Mouse (Mus musculus) forebrain, embryonic 12.5 days (tissue): ENCODE measurements at regions not wholly inside any gene's neighbourhood (a gene's known extent, or its start where the extent isn't known, plus 50 kb on each side); places are given as distances from the start of the nearest gene placed in this dataset.

ENCODE experiments used
- ATAC-seq: fragments of 200-750 bp; cut with Nextera tagmentation; 2 replicates; pipeline ENCODE4 v1.8.0; 2017; ENCODE audit warnings: moderate TSS enrichment; ENCODE audit not compliant: low FRiP score
- H3K27ac ChIP-seq: fragments of 300-500 bp; sonication (generic); 2 replicates; pipeline ENCODE4 v1.5.1; 2016; ENCODE audit warnings: mild to moderate bottlenecking
- H3K27me3 ChIP-seq: fragments of 300-500 bp; sonication (generic); 2 replicates; pipeline ENCODE4 v1.6.1; 2016; ENCODE audit warnings: mild to moderate bottlenecking
- H3K36me3 ChIP-seq: fragments of 300-500 bp; sonication (generic); replicated peaks from 2 replicates; pipeline ENCODE4 v1.6.1; 2016; ENCODE audit warnings: mild to moderate bottlenecking
- H3K4me1 ChIP-seq: fragments of 300-500 bp; sonication (generic); 2 replicates; pipeline ENCODE4 v1.6.1; 2016
- H3K4me2 ChIP-seq: fragments of 300-500 bp; sonication (generic); 2 replicates; pipeline ENCODE4 v1.6.1; 2016; ENCODE audit warnings: mild to moderate bottlenecking, moderate library complexity
- H3K4me3 ChIP-seq: fragments of 300-500 bp; sonication (generic); replicated peaks from 2 replicates; pipeline ENCODE4 v1.5.1; 2016; ENCODE audit warnings: mild to moderate bottlenecking
- H3K9ac ChIP-seq: fragments of 300-500 bp; sonication (generic); 2 replicates; pipeline ENCODE4 v1.6.1; 2016; ENCODE audit warnings: mild to moderate bottlenecking
- H3K9me3 ChIP-seq: fragments of 300-500 bp; sonication (generic); 2 replicates; pipeline ENCODE4 v1.6.1; 2016
- WGBS: fragments of 180-500 bp; shearing (Covaris S2); methylation state at CpG from one replicate; pipeline ENCODE4 v1.1.7; 2016; 5-methylcytosine and 5-hydroxymethylcytosine counted together

DNA sequence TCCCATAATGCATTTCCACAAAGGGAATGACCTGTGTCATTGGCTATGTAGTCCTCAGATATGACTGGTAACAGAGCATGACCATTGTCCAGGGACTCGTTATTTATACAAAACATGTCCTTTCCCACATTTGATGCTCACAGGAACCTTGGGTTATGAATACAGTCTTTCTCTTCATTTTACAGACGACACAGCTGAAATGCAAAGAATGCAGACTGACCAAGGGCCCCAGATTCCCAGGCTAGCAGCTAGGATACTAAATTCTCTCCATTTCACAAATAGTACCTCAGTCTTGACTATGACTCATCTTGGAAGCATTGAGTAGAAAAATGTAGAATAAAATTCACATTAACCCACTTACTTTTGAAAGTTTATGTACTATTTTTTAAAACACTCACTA, 182.7 kb upstream of the Sox4 start:
- Histone ChIP-seq H3K9me3 (no peaks in the 10 kb centered on the region), H3K9ac (no peak overlapping the region), H3K27me3 (no peaks in the 10 kb centered on the region), H3K4me1 (no peaks in the 10 kb centered on the region), H3K4me3 (no peak overlapping the region), H3K4me2 (no peak overlapping the region), H3K27ac (no peak overlapping the region), H3K36me3 (no peaks in the 10 kb centered on the region)
- WGBS = 74% methylated on average over 2 of the region's 2 CpGs
- ATAC-seq = no peak

DNA sequence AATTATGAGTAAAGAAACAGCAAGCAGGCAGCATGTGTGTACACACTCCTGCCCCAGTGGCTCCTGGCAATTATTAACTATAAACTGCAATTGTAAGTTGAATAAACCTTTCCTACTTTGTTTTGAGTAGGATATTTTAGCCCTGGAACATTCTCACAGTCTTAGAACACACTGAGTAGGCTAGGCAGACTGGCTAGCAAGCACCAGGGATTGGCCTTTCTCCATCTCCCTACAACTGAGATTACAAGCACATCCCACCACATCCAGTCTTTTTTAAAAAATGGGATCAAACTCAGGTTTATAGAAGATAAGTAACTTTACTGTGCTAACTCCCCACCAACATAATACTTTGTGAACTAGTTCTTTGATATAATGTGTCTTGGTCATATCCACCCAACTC, 174.0 kb upstream of the Sox4 start:
- no peak for ATAC-seq

DNA sequence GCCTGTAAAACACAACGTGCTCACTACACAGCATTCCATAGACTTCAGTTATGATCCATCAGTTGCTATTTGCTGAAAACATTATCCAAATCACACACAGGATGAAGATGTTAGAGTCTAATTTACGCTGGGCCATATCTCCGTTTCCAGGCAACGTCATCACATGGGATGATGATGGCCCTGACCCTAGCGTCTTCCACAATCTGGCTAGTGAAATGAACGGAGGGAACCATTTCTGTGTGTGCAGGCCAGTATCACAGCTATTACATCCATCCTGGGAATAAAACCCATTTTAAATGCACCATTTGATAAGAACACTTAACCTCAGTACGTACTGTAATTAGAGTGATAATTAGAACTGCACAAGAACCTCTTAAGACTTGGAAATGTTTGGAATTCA, 170.0 kb upstream of the Sox4 start:
- WGBS = 85% methylated on average over 7 of the region's 7 CpGs
- Histone ChIP-seq H3K36me3 (no peaks in the 10 kb centered on the region), H3K4me2 (no peak overlapping the region), H3K4me3 (no peak overlapping the region), H3K9ac (no peak overlapping the region), H3K4me1 (0 out of 2 replicates have a peak, but pooled peaks cover 5% of the 10 kb centered on the region), H3K9me3 (no peaks in the 10 kb centered on the region), H3K27me3 (no peaks in the 10 kb centered on the region), H3K27ac (no peak overlapping the region)
- ATAC-seq = 0 out of 2 replicates have a peak, but pooled peaks have one; percentile 27

More for the DNA sequence above, 174.0 kb upstream of the Sox4 start:
- Histone ChIP-seq H3K4me3 (no peak overlapping the region), H3K27me3 (no peaks in the 10 kb centered on the region), H3K27ac (no peak overlapping the region), H3K4me1 (0 out of 2 replicates have a peak, but pooled peaks cover 5% of the 10 kb centered on the region), H3K4me2 (no peak overlapping the region), H3K9ac (no peak overlapping the region), H3K9me3 (no peaks in the 10 kb centered on the region), H3K36me3 (no peaks in the 10 kb centered on the region)

DNA sequence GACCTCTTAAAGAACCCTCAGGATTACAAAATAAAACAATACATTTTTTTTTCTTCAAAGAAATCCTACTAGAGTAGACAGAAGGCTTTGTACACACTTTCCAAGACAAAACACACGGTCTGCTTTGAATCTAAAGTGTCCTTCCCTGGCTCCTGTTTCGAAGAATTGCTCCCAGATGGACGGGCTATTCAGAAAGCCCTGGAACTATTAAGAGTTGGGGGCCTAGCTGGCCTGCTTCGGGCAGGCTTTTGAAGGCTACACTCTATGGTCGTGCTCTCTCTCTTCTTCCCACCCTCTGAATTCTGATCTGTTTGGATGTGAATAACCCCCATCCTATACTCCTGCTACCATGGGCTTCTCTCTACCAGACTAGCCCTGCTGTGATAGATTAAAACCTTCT, 167.6 kb upstream of the Sox4 start:
- H3K9ac ChIP-seq = no peak overlapping the region
- H3K4me2 ChIP-seq = no peak overlapping the region
- 0 out of 2 replicates have a peak, but pooled peaks cover 5% of the 10 kb centered on the region for H3K4me1 ChIP-seq
- WGBS = 74% methylated on average over 5 of the region's 5 CpGs
- no peak for ATAC-seq
- no peaks in the 10 kb centered on the region for H3K27me3 ChIP-seq
- no peak overlapping the region for H3K4me3 ChIP-seq
- H3K27ac ChIP-seq = no peak overlapping the region
- H3K36me3 ChIP-seq = no peaks in the 10 kb centered on the region
- no peaks in the 10 kb centered on the region for H3K9me3 ChIP-seq

DNA sequence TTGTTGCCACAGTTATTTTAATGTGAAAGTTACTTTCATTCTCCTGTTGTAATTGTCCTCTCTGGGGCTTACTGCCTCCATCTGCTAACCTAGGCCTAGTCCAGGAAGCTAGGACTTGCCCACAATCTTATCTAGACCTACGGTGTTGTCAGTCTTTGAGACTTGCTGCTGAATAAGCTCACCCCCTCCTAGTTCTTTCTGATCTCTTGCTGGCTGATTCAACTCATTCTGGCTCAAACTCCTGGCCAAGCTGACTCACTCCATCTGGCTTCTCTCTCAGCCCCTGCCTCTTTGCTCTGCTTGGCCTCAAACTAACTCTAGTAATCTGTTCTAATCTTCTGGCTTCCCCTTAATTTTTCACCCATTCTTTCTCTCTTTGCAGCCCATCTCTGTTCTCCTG, 165.8 kb upstream of the Sox4 start:
- H3K9me3 ChIP-seq = no peaks in the 10 kb centered on the region
- H3K27ac ChIP-seq = no peak overlapping the region
- H3K27me3 ChIP-seq = no peaks in the 10 kb centered on the region
- 100% methylated on average over 1 of the region's 1 CpGs for WGBS
- no peak for ATAC-seq
- no peaks in the 10 kb centered on the region for H3K36me3 ChIP-seq
- H3K9ac ChIP-seq = no peak overlapping the region
- H3K4me1 ChIP-seq = 0 out of 2 replicates have a peak, but pooled peaks cover 5% of the 10 kb centered on the region
- H3K4me2 ChIP-seq = no peak overlapping the region
- H3K4me3 ChIP-seq = no peak overlapping the region

DNA sequence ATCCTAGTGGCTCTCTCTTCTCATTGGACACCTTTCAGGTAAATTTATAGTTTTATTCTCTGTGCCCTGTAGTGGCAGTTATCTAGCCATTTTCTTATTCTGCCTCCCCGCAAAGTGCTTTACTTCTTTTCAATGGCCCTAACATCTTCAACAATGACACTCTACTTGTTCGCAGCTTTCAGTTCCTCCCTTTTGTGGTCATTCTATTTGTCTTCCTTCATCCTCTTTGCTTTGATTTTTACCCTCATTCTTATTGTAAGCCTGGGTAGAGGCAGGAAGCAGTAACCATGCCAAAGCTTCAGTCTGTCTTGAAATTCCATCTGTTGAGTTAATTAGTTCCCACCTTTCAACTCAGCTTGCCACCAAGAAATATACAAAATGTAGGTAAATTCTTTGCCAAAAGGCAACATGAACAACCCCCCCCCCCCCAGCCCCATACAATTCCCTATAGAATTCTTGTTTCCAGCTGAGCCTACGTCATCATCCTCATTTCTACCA, 161.5 kb upstream of the Sox4 start:
- H3K27ac ChIP-seq = no peak overlapping the region
- H3K4me1 ChIP-seq = no peaks in the 10 kb centered on the region
- H3K4me2 ChIP-seq = no peak overlapping the region
- no peak overlapping the region for H3K9ac ChIP-seq
- no peaks in the 10 kb centered on the region for H3K36me3 ChIP-seq
- no peaks in the 10 kb centered on the region for H3K9me3 ChIP-seq
- no peaks in the 10 kb centered on the region for H3K27me3 ChIP-seq
- WGBS = 80% methylated on average over 3 of the region's 3 CpGs
- no peak for ATAC-seq
- H3K4me3 ChIP-seq = no peak overlapping the region

DNA sequence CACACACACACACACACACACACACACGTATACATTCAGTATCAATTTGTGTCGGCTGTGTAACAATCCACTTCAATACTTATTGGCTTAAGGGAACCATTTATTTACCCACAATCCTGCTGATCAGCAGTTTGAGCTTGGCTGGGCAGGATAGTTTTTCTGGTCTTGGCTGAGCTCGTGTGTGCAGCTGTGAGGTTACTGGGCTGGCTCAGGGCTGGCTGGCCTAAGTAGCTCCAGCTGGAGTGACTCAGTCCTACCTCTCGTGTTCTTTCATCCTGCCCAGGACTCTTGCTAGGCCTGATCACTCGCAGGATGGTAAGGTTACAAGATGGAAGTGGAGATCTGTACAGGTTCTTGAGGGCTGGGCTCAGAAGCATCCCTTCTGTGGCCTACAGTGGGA, 156.6 kb upstream of the Sox4 start:
- H3K27ac ChIP-seq = no peak overlapping the region
- no peaks in the 10 kb centered on the region for H3K36me3 ChIP-seq
- no peaks in the 10 kb centered on the region for H3K4me1 ChIP-seq
- H3K27me3 ChIP-seq = no peaks in the 10 kb centered on the region
- H3K9me3 ChIP-seq = no peaks in the 10 kb centered on the region
- no peak for ATAC-seq
- no peak overlapping the region for H3K9ac ChIP-seq
- H3K4me3 ChIP-seq = no peak overlapping the region
- no peak overlapping the region for H3K4me2 ChIP-seq
- WGBS = 76% methylated on average over 5 of the region's 5 CpGs

DNA sequence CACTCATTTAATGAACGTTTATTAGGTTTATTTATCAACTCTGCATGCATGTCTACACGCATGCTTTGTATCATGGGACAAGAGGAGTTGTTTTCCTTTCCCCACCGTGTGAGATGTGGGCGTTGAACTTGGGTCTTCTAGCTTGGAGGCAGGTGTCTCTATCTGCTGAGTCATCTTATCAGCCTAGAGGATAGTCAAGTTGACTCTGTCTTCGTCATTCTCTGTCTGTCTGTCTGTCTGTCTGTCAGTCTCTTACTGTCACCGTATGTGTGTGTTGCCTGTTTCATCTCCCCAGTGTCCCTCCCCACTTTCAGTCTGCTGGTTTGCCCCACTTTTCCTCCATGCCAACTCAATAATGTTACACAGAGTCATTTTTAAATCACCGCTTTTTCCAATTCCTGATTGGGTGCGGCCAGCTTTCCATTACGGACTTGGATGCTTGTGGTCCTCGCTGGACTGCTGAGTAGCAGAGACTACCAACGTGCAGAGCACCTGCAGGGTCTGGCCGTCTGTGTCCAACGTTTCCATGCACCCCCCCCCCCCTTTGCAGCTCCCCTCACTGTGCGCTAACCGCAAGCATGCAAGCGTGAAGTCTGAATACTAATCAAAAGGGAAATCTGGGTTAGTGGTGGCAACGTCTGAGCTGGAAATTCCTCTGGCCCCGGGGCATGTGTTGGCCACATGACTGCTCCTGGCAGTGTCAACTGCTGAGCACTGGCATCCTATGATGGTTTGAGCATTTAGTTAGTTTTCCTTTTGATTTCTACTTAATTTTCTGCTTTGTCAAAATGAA, 155.7 kb upstream of the Sox4 start:
- Histone ChIP-seq H3K4me2 (no peak overlapping the region), H3K27ac (no peak overlapping the region), H3K4me1 (no peaks in the 10 kb centered on the region), H3K36me3 (no peaks in the 10 kb centered on the region), H3K9ac (no peak overlapping the region), H3K27me3 (no peaks in the 10 kb centered on the region), H3K4me3 (no peak overlapping the region), H3K9me3 (no peaks in the 10 kb centered on the region)
- ATAC-seq = no peak
- 81% methylated on average over 18 of the region's 18 CpGs for WGBS

DNA sequence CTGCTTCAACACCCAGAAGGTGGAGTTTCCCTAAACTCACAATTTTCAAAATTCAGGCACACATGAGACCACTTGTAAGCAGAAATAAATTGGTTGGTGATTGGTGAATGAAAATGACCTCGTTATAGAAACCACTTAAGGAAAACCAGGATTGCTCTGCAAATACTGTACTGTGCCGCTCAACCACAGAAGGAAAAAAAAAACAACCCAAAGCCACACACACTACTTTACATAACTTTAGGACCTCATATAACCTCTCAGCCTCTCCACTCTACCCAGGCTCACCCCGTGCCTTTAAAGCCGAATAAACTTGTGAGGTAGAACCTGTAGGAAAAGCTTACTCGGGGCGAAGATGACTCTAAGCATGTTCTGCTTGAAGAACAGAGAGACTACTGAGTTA, 154.7 kb upstream of the Sox4 start:
- no peak overlapping the region for H3K4me3 ChIP-seq
- no peak overlapping the region for H3K9ac ChIP-seq
- no peak overlapping the region for H3K27ac ChIP-seq
- H3K4me1 ChIP-seq = no peaks in the 10 kb centered on the region
- WGBS = 86% methylated on average over 6 of the region's 6 CpGs
- no peaks in the 10 kb centered on the region for H3K9me3 ChIP-seq
- no peak for ATAC-seq
- H3K4me2 ChIP-seq = no peak overlapping the region
- H3K36me3 ChIP-seq = no peaks in the 10 kb centered on the region
- H3K27me3 ChIP-seq = no peaks in the 10 kb centered on the region

DNA sequence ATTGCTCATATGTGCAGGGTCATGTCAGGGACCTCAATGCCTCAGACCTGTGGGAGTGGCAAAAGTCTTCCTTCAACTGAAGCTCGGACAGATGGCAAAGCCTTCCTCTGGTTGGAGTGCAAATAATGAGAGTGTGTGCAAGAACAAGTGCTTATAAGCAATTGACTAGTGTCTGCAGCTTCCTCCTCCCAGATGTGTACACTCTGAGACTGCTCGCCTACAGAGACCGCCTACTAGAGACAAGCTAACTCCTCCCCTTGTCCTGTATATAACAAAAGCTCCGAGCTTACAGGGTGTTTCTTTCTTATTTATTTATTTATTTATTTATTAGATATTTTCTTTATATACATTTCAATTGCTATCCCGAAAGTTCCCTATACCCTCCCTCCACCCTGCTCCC, 138.7 kb upstream of the Sox4 start:
- 94% methylated on average over 5 of the region's 5 CpGs for WGBS
- H3K4me1 ChIP-seq = no peaks in the 10 kb centered on the region
- H3K9me3 ChIP-seq = no peaks in the 10 kb centered on the region
- no peak overlapping the region for H3K27ac ChIP-seq
- no peak overlapping the region for H3K4me3 ChIP-seq
- no peaks in the 10 kb centered on the region for H3K27me3 ChIP-seq
- no peaks in the 10 kb centered on the region for H3K36me3 ChIP-seq
- ATAC-seq = no peak
- H3K9ac ChIP-seq = no peak overlapping the region
- no peak overlapping the region for H3K4me2 ChIP-seq

DNA sequence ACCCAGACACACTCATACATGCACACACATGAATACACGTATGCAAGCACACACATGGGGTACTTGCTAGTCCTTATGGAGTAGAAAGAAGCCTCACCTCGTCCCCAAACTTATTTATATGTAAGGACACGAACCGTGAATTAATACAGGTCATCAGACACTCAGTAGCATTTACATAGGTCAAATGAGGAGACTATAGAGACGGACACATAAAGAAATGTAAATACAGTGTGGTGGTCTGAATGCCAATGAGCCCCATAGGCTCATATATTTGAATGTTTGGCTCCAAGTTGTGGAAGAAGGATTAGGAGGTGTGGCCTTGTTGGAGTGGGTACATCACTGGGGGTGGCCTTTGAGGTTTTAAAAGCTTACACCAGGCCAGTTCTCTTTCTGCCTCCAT, 133.3 kb upstream of the Sox4 start:
- whole genome bisulfite sequencing = 58% methylated on average over 5 of the region's 5 CpGs
- H3K36me3 ChIP-seq = no peaks in the 10 kb centered on the region
- H3K27me3 ChIP-seq = no peaks in the 10 kb centered on the region
- no peak overlapping the region for H3K4me3 ChIP-seq
- H3K9me3 ChIP-seq = no peaks in the 10 kb centered on the region
- H3K9ac ChIP-seq = no peak overlapping the region
- no peak overlapping the region for H3K27ac ChIP-seq
- H3K4me2 ChIP-seq = no peak overlapping the region
- H3K4me1 ChIP-seq = no peaks in the 10 kb centered on the region
- ATAC-seq = 0 out of 2 replicates have a peak, but pooled peaks have one; percentile 61

DNA sequence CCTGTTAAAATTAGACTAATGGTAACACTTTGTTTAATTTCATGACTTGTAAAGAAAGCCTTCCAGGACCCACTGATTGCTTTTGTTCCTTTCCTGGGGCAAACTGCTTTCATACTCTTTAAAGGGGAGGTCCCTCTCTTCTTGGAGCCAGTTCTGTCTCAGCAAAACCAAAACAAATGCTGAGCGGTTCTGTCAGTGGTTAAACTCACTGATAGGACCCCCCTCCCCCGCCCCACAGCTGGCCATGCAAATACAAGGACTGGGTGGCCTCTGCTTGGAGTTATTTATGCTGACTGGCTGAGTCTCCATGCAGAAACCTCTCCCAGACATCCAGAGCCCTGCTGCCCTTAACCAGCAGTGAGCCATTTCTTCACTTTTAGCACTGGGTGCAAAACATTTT, 127.6 kb upstream of the Sox4 start:
- H3K36me3 ChIP-seq = no peaks in the 10 kb centered on the region
- H3K27me3 ChIP-seq = no peaks in the 10 kb centered on the region
- H3K4me1 ChIP-seq = no peaks in the 10 kb centered on the region
- no peak overlapping the region for H3K4me2 ChIP-seq
- H3K9ac ChIP-seq = no peak overlapping the region
- ATAC-seq = no peak
- no peak overlapping the region for H3K4me3 ChIP-seq
- H3K27ac ChIP-seq = no peak overlapping the region
- whole genome bisulfite sequencing = 35% methylated on average over 2 of the region's 2 CpGs
- H3K9me3 ChIP-seq = no peaks in the 10 kb centered on the region

DNA sequence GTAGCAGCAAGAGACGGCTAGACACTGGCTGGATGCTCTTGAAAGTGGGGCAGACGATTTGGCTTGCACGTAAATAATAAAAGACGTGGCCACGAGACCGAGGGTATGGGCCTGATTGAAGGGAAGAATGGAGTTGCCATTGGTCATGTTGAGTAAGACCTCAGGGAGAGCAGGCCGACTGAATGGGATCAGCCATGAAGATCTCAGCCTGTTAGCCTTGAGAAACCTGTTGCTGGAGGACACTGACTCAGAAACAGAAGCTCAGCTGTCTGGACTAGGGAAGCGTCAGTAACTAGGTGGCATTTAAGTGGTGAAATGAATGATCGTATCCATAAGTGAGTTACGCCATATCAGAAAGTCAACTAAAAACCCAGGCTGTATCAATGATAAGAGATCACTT, 126.3 kb upstream of the Sox4 start:
- Histone ChIP-seq H3K36me3 (no peaks in the 10 kb centered on the region), H3K9ac (no peak overlapping the region), H3K4me2 (no peak overlapping the region), H3K27me3 (no peaks in the 10 kb centered on the region), H3K4me1 (no peaks in the 10 kb centered on the region), H3K4me3 (no peak overlapping the region), H3K27ac (no peak overlapping the region), H3K9me3 (no peaks in the 10 kb centered on the region)
- ATAC-seq = no peak
- 93% methylated on average over 10 of the region's 10 CpGs for WGBS
